Mouse (Mus musculus): ENCODE results near the gene Tmem88b.

Gene Tmem88b

DNA sequence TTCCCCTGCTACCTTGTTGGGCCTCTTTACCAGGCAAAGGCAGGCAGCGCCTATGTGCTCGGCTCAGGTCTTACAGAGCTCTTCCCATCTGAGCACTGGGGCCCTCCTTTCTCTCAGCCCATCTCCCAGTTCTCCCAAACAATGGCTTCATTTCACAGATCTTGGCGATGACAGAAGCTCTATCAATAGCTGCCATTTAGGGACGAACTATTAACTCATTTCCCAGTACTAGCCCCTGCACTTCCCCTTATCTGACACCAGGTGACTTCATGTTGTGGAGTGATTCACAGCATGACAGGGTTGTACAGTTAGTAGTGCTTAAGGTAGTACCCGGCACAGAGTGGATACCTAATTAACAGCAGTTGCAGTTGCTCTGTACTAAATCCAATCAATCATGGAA, at the start of gene Tmem88b:
Gene Tmem88b (minus strand): TSS at position 56 of the 400 bp plus-strand sequence.
- DNase-seq (ENCODE audit: low spot score in 2 of 2): no peak

DNA sequence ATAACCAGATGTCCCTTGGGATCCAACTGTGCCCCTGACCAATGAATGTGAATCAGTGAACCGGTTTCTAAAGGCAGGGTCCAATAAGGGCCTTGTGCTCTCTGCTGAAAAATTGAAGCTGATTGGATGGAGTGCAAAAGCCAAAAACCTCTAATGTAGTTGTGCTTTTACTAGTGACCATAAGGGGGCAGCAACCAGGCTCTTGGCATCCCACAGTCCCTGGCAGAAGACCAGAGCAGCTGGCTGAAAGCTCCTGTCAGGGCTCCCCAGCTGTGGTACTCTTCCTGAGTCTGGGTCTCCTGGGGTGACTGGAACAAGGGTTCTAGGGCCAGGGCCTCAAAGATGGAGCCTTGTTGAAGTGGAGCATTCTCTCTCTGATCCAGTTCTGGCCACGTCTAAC, 48.2 kb upstream of the Tmem88b start:
- DNase-seq (ENCODE audit: low spot score in 2 of 2): peak; percentile 84 to 88

DNA sequence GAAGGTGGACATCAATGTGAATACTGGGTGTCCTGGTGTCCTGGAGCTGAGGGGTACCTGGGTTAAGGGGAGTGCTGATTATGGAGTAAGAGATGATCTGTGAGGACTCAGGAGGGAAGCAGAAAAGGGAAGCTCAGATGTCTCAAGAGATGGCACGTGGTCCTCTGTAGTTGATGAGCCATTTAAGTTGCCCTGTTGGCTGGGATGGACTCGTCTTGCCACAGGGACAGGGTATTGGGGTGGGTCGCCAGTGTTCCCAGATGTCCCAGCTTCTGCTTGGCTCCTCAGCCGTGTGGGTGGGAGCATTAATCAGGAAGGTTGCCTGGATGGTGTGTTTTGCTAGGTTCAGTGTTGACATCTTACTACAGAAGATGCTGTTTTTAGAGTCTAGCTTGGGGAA, 47.6 kb upstream of the Tmem88b start:
- DNase-seq (ENCODE audit: low spot score in 2 of 2): no peak

DNA sequence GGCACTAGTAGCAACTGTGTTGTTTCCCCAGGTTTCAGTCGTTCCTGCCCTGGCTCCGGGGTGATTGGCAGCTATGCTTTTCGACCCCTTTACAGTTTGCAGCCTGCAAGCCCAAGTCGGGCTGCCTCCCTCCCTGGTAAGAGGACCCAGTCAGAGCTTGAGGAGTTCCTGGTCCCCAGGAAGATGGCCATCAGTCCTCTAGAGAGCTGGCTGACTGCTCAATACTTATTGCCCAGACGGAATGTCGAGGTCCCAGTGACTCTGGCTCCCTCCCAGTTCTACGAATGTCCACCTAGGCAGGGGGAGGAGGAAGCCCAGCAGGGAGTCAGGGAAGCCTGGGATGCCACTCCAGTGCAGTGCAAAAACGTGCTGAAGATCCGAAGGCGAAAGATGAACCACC, 46.6 kb upstream of the Tmem88b start:
- DNase-seq (ENCODE audit: low spot score in 2 of 2): no peak

DNA sequence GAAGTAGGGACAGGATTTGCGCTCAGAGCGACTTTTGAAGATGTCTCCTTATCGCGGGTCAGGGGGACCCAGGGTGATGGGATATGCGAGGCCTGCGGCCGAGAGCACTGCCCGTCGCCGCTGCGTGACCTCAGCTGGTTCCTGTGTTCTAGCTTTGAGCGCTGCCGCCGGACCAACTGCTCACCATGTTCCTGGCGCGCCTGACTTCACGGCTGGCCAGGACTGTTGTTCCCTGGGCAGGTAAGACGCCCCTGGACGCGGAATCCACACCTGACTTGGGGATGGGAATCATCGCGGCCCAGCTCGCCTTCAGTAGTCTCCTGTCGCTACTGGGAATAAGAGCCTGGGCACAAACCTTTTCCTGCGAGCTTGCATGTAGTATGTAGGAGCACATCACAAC, 46.2 kb upstream of the Tmem88b start:
- DNase-seq (ENCODE audit: low spot score in 2 of 2): no peak

DNA sequence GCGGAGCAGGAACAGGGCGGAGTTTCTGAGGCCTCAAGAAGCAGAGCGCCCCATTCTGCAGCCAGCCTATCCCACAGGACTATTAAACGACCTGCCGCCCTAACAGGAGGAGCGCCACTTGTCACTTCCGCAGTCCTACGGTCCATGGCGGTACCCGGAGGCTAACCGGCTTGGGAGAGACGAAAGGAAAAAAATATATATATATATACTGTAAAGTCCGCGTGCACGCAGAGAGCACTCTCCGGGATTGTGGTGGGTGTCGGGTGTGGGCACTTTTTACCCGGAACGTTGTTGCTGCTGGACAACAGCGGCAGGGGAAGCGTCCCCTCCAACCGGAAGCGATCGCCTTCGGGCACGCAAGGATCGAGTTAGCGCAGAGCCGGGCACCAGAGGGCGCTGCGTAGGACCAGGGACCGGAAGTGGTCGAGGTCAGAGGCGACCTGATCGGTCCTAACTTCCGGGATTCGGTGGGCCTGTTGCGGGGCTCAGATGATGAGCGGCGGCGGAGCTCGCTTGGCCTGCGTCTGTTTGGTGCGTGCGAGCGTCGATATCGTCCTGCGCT, 45.6 kb upstream of the Tmem88b start, which contains the start of gene Aurkaip1:
Gene Aurkaip1 (plus strand): TSS at position 68 of the 562 bp plus-strand sequence.
- peak; percentile 89 to 94 for DNase-seq (ENCODE audit: low spot score in 2 of 2)

DNA sequence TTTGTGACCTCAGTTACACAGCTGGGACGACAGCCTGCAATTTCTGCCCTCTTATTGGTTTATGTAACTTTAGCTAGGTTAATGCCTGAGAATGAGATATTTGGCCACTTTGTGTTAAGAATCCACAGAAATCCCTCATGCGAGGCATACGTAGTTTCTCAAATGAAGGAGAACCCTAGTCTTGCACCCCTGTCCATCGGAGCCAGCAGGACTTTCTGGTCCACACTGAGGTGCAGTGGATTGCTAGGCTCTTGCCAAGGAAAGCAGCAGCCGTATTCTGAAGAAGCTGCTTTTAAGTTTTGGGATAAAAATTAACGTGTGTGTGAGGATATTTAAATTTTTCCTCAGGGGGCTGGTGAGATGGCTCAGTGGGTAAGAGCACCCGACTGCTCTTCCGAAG, 44.9 kb upstream of the Tmem88b start:
- DNase-seq (ENCODE audit: low spot score in 2 of 2): no peak

DNA sequence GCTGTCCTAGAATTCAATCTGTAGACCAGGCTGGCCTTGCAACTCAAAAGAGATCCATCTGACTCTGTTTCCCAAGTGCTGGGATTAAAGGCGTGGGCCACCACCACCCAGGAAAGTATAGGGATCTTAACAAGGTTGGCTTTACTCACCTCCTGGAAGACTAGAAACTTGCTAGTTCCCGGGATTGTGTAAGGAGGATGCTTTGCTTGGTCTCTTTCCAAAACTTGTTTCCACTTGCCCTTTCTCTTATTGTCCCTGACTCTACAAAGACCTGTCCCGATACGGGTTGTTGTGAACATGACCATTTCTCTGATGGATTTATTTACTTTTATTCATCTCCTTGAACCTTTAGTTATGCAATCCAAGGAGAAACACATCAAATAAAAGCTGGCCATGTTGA, 44.2 kb upstream of the Tmem88b start:
- DNase-seq (ENCODE audit: low spot score in 2 of 2): no peak

DNA sequence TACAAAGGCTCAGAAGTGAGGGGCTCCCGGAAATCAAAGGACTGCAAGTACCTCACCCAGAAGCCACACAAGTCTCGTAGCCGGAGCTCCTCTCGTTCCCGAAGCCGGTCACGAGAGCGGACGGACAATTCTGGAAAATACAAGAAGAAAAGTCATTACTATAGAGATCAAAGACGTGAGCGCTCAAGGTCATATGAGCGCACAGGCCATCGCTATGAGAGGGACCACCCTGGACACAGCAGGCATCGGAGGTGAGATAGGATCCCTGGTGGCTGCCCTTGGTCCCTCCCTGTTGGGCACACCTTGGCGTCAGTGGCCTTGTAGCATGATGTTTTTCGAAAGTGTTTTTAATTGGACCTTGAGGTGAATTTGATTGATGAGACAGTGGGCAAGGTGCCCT, 37.8 kb upstream of the Tmem88b start:
- no peak for DNase-seq (ENCODE audit: low spot score in 2 of 2)

DNA sequence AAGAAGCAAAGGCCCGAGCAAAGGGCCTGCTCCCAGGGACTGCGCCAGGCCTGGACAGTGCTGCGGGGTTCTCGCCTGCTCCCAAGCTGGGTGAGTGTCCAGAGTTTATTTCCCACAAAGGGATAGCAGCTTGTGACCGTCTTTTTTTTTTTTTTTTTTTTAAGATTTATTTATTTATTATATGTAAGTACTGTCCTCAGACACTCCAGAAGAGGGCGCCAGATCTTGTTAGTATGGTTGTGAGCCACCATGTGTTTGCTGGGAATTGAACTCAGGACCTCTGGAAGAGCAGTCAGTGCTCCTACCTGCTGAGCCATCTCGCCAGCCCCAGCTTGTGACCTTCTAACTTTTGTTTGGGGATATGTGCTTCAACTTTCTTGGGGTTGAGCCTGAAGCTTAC, 35.4 kb upstream of the Tmem88b start:
- DNase-seq (ENCODE audit: low spot score in 2 of 2): no peak

DNA sequence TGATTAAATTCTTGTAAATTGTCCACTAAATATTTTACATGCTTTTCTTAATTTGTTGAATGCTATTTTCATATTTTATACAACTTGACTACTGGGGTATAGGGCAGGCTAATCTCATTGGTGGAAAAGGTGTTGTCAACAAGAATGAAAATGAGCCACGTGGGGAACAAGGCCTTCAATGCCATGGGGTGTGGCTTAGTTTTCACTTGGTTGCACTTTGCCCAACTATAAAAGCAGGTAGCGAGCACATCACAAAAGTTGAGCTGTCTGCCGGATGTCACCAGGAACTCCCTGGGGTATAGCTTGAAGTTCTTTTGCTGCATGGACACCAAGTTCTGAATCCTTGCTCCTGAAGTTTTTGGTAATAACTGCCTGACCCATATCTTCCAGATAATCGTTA, 31.9 kb upstream of the Tmem88b start:
- no peak for DNase-seq (ENCODE audit: low spot score in 2 of 2)

DNA sequence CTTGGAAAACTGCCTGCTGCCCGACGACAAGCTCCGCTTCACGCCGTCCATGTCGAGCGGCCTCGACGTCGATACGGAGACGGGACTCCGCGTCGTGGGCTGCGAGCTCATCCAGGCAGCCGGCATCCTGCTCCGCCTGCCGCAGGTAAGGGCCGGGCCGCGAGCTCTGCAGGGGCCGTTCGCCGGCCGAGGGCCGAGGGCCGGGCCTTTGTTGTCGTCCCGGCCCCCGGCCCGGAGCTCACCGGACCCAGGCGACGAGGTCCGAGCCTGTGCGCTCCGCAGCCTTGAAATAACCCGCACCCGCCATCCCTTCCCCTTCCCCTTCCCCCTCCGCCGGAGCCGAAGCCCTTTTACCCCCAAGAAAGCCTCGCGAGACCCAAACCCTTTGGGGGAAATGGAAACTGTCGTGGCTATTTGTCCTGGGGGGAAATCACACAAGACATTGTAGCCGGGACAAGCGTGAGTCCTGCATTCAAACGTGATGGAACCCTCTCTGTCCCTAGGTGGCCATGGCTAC, 27.0 kb upstream of the Tmem88b start:
- DNase-seq (ENCODE audit: low spot score in 2 of 2): no peak

DNA sequence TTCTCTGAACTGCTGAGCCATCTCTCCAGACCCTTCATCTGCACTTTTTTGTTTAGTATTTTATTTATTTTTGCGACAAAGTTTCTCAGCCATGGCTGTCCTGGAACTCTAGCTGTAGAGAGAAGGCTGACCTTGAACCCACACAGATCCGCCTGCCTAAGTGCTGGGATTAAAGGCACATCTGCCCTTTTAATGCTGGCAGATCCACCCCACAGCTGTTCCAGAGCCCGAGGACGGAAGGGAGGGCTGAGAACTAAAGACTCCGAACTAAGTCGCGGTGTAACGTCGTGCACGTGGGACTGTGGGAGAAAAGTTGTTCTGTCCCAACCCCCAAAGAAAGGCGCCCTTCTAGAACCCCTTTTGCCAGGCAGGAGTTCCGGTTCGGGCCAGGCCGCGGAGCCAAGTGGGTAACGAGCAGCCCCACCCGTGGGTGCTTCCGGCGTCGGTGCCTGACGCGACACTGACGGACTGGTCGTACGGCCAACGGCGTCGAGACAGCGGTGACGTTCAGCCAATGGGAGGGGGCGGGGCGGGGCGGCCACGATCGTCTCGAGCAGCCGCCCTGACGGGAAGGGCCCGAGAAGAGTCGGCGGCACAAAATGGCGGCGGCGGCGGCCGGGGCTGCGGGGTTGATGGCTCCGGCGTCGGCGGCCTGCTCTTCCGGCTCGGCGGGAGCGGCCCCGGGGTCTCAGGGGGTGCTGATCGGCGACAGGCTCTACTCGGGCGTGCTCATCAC, 26.4 kb upstream of the Tmem88b start, which contains the start of gene Ccnl2:
Gene Ccnl2 (plus strand): TSS at position 561 of the 736 bp plus-strand sequence.
- peak; percentile 93 for DNase-seq (ENCODE audit: low spot score in 2 of 2)

DNA sequence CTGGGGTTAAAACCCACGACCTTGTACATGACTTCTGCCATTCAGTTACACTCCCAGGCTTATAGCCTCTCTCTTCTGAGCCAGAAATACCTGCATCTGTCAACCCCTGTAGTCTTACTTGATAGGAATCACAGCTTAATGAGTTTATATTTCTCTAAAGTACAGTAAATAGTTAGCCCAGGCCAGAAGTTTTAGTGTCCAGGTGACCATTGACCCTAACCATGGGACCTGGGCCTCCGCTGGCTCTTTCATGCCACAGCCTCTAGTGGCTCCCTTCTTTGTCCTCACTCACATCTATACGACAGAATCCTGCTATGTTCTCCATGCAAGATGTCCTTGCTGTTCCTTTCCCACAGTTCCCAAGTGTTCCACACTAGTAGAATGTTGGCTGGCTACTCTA, 22.2 kb upstream of the Tmem88b start:
- no peak for DNase-seq (ENCODE audit: low spot score in 2 of 2)

DNA sequence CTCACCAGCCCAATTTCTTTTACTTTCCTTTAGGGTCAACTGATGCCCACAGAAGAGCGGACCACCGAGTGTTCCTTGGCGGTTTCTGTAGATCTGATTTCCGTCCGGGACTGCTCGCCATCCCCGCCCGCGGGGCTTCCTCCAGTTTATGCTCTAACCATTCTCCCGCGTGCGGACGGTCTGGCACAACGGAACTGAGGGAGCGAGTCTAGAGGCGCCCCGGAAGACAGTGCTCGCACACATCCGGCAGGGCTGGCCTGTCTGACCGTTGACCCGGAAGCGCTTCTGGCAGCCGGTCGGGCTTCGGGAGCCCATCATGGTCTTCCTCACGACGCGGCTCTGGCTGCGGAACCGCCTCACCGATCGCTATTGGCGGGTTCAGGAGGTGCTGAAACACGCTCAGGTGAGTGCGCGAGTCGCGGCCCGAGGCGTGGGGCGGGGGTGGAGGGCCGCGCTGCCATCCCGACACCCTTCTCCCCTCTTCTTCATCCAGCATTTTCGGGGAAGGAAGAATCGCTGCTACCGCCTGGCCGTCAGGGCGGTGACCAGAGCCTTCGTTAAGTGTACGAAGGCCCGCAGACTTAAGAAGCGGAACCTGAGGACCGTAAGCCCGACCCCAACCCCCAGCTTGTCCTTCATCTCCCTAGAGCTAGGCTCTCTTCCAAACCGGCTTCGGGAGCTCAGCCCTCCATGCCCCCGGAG, 17.8 kb upstream of the Tmem88b start:
- peak; percentile 92 to 93 for DNase-seq (ENCODE audit: low spot score in 2 of 2)

DNA sequence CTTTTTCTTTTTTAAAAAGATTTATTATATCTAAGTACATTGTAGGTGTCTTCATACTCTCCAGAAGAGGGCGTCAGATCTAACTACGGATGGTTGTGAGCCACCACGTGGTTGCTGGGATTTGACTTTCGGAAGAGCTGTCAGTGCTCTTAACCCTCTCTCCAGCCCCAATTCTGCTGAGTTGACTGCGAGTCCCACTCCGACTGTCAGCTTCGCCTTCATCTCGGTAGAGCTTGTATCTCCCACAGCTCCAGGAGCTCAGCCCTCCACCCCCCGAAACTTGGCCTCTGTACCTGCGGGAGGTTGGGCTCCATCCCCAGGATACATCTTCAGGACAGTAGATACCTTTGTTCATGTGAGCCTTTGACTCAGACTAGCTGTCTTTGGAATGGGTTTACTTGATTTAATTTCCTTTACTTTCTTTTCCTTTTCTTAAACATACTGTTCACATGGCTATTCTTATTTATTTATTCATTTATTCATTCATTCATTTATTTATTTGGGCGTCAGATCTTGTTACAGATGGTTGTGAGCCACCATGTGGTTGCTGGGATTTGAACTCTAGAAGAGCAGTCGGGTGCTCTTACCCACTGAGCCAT, 17.2 kb upstream of the Tmem88b start, which contains the start of gene Mrpl20:
Gene Mrpl20 (plus strand): TSS at position 138 of the 599 bp plus-strand sequence.
- no peak for DNase-seq (ENCODE audit: low spot score in 2 of 2)

DNA sequence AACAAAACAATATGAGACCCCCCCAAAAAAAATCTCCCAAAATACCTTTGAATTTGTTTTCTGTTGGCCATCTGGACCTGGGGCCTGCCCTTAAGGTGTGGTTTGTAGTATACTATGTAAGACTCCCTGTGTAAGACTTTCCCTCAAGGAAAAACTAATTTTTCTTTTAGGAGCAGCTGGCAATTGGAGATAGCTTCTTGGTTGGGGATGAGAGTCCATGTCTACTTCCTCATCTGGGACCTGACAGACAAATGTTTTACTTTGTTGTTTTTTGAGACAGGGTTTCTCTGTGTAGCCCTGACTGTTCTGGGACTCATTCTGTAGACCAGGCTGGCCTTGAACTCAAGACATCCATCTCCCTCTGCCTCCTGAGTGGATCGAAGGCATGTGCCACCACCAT, 16.4 kb upstream of the Tmem88b start:
- DNase-seq (ENCODE audit: low spot score in 2 of 2): no peak

DNA sequence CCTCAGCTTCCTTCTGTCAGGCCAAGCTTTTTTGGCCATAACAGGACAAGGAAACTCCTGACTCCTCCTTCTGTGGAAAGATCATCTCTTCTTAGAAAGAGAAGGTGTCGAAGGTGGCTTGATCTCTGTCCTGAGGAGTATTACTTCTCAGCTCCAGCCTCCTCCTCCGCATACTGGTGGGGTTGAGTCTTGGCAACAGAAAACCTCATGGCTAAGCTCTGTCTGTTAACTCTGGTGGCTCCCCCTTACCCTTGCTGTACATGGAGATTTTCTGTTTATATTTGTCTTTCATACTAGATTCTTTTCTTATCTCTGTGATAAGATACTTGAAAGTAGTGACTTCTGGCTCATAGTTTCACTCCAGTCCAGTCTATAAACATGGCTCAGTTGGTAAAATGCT, 8.1 kb upstream of the Tmem88b start:
- no peak for DNase-seq (ENCODE audit: low spot score in 2 of 2)

DNA sequence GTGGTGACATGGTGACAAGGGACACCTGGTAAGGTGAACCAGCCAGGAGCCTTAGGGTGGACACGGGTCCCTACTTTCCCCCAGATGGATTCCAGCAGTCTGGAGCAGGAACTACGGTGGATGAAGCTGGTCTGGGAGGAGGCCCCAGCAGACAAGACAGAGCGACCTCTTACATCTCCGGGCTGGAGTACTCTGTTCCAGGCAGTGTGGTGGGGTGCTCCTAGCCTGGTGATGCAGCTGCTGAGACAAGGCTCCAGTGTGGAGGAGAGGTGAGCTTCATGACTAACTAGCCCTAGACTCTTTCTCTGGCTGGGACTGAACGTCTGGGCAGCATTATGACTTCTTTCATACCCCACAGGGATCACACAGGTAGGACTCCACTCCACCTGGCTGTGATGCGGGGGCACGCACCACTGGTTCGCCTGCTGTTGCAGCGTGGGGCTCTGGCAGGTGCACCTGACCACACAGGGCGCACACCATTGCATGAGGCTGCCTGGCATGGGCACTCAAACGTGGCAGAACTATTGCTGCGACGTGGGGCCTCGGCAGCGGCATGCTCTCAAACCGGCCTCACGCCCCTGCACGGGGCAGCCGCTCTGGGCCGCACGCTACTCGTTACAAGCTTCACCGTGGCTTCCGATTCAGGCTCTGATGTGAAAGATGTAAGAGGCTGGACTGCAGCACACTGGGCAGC, 5.7 kb upstream of the Tmem88b start:
- DNase-seq (ENCODE audit: low spot score in 2 of 2): no peak

DNA sequence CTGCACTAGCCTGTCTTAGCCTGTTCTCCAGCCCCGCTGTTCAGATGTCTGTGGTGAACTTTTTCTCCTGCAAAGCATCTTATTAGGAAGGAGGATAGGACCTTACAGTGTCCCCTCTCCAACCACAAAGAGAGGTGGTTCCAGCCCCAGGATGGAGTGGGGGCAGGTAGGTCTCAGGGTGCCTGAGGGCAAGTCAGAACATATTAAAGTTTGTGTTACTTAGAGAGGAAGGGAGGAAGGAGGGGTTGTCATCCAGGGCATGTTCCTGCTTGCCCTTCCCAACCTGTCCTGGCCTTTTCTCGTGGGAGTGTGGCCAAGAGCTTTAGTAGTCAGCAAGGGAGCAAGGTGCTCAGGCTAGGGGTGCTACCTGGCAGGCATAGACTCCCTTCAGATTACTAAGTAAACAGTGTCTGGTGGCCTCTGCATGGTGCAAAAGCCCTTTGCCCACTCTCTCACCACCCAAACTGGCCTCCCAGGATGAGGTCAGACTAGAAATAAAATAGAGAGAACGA, 5.0 kb upstream of the Tmem88b start:
- no peak for DNase-seq (ENCODE audit: low spot score in 2 of 2)

DNA sequence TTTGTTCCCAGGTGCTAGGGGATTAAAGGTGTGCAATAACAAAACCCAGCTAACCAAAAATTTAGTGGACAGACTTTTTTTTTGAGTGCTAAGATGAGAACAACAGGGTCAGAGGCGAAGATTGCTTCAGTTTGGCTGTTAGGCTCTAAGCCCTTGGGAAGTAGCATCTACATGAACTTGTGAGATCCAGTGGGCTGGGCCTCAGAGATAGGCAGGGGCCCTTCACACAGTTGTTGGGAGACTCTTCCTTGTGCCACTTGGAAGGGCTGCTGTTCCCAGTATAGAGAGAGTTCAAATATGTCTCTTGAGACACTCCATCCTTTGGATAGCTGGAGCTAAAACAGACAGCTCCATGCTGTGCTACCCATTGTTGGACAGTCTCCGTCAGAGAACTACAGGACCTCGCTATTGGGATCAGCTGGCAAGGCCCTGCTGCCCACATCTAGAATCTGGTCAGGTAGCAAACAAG, 4.4 kb upstream of the Tmem88b start, which contains the start of gene Ankrd65:
Gene Ankrd65 (plus strand): TSS at position 419 of the 469 bp plus-strand sequence.
- DNase-seq (ENCODE audit: low spot score in 2 of 2): no peak

Data from heart, adult 9 months (tissue).